Mouse (Mus musculus): ENCODE measurements around the gene Angel1. TPM values are rescaled to one million over a fixed set of nuclear protein-coding genes. Genes with fewer than 3 reads are reported as not detected.

Gene Angel1
- polyA plus RNA-seq, 1 experiment from 2014 or later, result 7.9 TPM

DNA sequence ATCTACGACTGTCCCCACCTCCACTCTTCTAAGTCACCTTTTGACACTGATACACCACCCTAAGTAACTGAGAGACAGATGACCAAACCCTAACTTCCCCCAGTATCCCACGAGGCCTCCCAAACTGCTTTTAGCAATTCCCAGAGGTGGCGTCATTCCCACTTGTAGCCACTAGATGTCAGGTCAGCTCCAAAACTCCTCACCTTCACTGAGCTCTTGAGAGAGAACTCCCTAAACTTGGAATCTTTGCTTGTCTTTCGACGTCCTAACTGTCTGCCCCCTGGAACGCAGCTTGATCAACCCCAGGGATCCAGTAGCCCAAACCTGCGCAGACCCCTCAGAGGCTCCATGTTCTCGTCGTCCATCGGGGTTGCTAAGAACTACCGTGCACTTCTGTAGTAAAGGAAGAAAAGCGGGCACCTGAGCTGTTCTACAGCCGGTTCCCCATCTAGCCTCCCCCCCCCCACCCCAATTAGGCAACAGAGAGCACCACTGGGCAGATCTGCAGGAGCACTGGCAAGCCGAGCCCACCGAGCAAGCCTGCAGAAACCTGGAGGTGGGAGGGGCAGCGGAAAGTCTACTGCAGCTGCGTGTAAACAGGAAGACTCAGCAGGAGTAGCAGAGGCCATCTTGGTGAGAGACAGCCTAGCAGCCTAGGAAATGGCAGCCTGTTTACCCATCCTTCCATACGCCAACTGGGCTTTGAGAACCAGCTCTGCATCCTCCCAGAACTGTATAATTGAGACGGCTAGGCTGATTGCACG, 41.8 kb upstream of the Angel1 start:
- H3K4me1 ChIP-seq (ENCODE audit: control insufficient read depth, insufficient read depth, low read length), result 0 out of 2 replicates have a peak, but pooled peaks cover 7% of the 10 kb centered on the region
- H3K4me3 ChIP-seq (ENCODE audit: low read depth, low read length), result no peak overlapping the region
- H3K36me3 ChIP-seq (ENCODE audit: control insufficient read depth, insufficient read depth, low read length), result no peaks in the 10 kb centered on the region
- H3K27me3 ChIP-seq (ENCODE audit: control insufficient read depth, insufficient read depth, low read length), result no peaks in the 10 kb centered on the region
- no peak for ATAC-seq (replicated peaks; ENCODE audit: insufficient number of reproducible peaks, low FRiP score, low TSS enrichment)
- 32% methylated on average over 20 of the region's 20 CpGs for WGBS (ENCODE audit: insufficient replicate concordance)
- no peak overlapping the region for H3K9ac ChIP-seq (ENCODE audit: low read depth, low read length)
- no peaks in the 10 kb centered on the region for H3K9me3 ChIP-seq (replicated peaks; ENCODE audit: control insufficient read depth, low read length)
- peak overlapping the region; percentile 17 for H3K4me2 ChIP-seq
- no peak overlapping the region for H3K27ac ChIP-seq (ENCODE audit: low read depth, low read length)

DNA sequence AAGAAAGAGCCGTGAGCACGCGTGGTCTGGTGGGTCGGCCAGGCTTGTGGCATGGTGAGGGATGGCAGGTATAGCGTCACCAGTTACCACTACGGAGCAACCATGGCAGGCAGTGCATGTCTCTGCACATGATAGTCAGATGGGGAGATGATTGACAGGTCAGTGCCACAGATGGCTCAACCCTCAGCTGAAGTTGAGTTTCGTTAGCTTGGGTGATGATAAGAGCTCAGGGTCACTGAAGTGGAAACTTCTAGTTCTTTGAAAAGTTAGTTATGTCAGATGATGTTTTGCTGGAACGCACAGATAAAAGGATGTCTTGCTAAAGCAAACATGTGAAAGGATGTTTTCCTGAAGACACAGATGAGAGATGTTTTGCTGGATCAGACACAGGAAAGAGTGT, 40.2 kb upstream of the Angel1 start:
- no peak overlapping the region for H3K4me3 ChIP-seq (ENCODE audit: low read depth, low read length)
- WGBS (ENCODE audit: insufficient replicate concordance), result 83% methylated on average over 8 of the region's 8 CpGs
- H3K4me1 ChIP-seq (ENCODE audit: control insufficient read depth, insufficient read depth, low read length), result 0 out of 2 replicates have a peak, but pooled peaks cover 7% of the 10 kb centered on the region
- no peaks in the 10 kb centered on the region for H3K27me3 ChIP-seq (ENCODE audit: control insufficient read depth, insufficient read depth, low read length)
- no peak overlapping the region for H3K9ac ChIP-seq (ENCODE audit: low read depth, low read length)
- H3K36me3 ChIP-seq (ENCODE audit: control insufficient read depth, insufficient read depth, low read length), result no peaks in the 10 kb centered on the region
- H3K9me3 ChIP-seq (replicated peaks; ENCODE audit: control insufficient read depth, low read length), result no peaks in the 10 kb centered on the region
- ATAC-seq (replicated peaks; ENCODE audit: insufficient number of reproducible peaks, low FRiP score, low TSS enrichment), result no peak
- no peak overlapping the region for H3K4me2 ChIP-seq
- no peak overlapping the region for H3K27ac ChIP-seq (ENCODE audit: low read depth, low read length)

DNA sequence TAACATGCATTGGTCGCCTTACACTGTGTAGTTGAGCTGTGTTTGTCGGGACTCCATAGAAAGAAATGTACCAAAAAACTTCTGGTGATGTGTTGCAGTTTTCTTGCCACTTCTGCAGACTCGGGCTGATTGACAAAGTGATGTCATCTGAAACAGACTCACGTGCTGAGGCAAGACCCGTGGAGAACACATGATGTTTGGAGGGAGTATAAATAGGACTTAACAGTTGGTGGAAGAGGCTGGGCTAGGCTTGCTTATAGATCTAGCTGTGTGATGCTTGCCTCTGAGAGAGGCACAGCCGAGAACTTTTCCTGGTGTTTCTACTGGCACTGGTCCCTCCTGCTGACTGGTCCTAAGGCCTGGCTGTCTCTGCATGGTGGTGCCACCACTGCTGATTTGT, 37.8 kb upstream of the Angel1 start:
- no peaks in the 10 kb centered on the region for H3K9me3 ChIP-seq (replicated peaks; ENCODE audit: control insufficient read depth, low read length)
- no peak for ATAC-seq (replicated peaks; ENCODE audit: insufficient number of reproducible peaks, low FRiP score, low TSS enrichment)
- H3K27me3 ChIP-seq (ENCODE audit: control insufficient read depth, insufficient read depth, low read length), result no peaks in the 10 kb centered on the region
- no peak overlapping the region for H3K4me3 ChIP-seq (ENCODE audit: low read depth, low read length)
- no peak overlapping the region for H3K9ac ChIP-seq (ENCODE audit: low read depth, low read length)
- H3K27ac ChIP-seq (ENCODE audit: low read depth, low read length), result no peak overlapping the region
- H3K4me1 ChIP-seq (ENCODE audit: control insufficient read depth, insufficient read depth, low read length), result no peaks in the 10 kb centered on the region
- H3K4me2 ChIP-seq, result no peak overlapping the region
- 64% methylated on average over 6 of the region's 6 CpGs for WGBS (ENCODE audit: insufficient replicate concordance)
- H3K36me3 ChIP-seq (ENCODE audit: control insufficient read depth, insufficient read depth, low read length), result no peaks in the 10 kb centered on the region

DNA sequence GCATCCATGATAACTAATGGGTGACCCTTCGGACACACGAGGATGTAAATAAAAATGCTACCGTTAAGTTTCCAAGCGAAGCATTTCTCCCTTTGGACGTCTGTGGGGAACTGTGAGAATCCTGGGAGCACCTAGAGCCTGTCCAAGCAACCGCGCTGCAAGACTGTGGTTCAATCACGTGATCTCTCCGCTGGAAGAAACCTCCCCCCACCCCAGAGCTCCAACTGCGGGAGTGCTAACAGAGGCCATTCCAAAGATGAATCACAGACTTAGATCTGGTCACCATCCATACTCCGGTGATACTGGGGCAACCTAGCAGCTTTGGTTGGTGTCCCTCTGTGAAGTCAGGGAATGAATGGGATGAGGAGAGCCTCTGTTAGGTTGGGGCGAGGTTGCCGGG, 34.8 kb upstream of the Angel1 start:
- H3K4me2 ChIP-seq, result no peak overlapping the region
- H3K4me3 ChIP-seq (ENCODE audit: low read depth, low read length), result no peak overlapping the region
- no peak overlapping the region for H3K9ac ChIP-seq (ENCODE audit: low read depth, low read length)
- 61% methylated on average over 13 of the region's 13 CpGs for WGBS (ENCODE audit: insufficient replicate concordance)
- ATAC-seq (replicated peaks; ENCODE audit: insufficient number of reproducible peaks, low FRiP score, low TSS enrichment), result no peak
- H3K27ac ChIP-seq (ENCODE audit: low read depth, low read length), result no peak overlapping the region
- no peaks in the 10 kb centered on the region for H3K27me3 ChIP-seq (ENCODE audit: control insufficient read depth, insufficient read depth, low read length)
- no peaks in the 10 kb centered on the region for H3K4me1 ChIP-seq (ENCODE audit: control insufficient read depth, insufficient read depth, low read length)
- no peaks in the 10 kb centered on the region for H3K36me3 ChIP-seq (ENCODE audit: control insufficient read depth, insufficient read depth, low read length)
- no peaks in the 10 kb centered on the region for H3K9me3 ChIP-seq (replicated peaks; ENCODE audit: control insufficient read depth, low read length)

DNA sequence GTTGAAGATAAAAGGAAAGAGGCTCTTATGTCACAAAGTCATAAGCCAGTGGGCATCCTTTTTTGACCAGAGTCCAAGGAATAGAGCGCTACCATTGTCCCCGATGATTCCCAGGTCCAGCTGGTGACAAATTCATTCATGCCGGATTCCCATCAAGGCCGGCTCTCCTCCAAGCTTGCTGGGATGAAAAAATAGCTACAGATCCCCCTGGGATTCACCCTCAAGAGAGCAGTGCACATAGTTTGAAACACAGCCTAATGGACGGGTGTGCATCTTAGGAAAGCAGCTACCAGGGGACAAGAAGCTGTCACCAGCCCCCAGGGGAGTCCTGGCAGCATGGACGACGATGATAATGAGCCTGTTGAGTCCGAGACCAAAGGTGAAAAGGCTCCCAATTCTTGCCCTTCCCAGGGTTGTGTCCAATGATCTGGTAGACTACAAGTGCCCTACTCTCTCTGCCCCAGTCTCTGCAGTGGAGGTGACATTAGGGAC, 8.1 kb upstream of the Angel1 start, which contains the start of gene Lrrc74a:
Gene Lrrc74a (plus strand): TSS at position 51 of the 492 bp plus-strand sequence.
- Histone ChIP-seq H3K4me2 (no peak within 1 kb of the TSS), H3K4me1 (ENCODE audit: control insufficient read depth, insufficient read depth, low read length) (no peaks in the 10 kb centered on the region), H3K4me3 (ENCODE audit: low read depth, low read length) (no peak within 1 kb of the TSS), H3K27ac (ENCODE audit: low read depth, low read length) (no peak within 1 kb of the TSS), H3K9ac (ENCODE audit: low read depth, low read length) (no peak within 1 kb of the TSS), H3K27me3 (ENCODE audit: control insufficient read depth, insufficient read depth, low read length) (no peaks in the 10 kb centered on the region), H3K36me3 (ENCODE audit: control insufficient read depth, insufficient read depth, low read length) (no peaks in the 10 kb centered on the region), H3K9me3 (replicated peaks; ENCODE audit: control insufficient read depth, low read length) (no peaks in the 10 kb centered on the region)
- WGBS (ENCODE audit: insufficient replicate concordance), result 82% methylated on average over 8 of the region's 8 CpGs
- no peak for ATAC-seq (replicated peaks; ENCODE audit: insufficient number of reproducible peaks, low FRiP score, low TSS enrichment)

DNA sequence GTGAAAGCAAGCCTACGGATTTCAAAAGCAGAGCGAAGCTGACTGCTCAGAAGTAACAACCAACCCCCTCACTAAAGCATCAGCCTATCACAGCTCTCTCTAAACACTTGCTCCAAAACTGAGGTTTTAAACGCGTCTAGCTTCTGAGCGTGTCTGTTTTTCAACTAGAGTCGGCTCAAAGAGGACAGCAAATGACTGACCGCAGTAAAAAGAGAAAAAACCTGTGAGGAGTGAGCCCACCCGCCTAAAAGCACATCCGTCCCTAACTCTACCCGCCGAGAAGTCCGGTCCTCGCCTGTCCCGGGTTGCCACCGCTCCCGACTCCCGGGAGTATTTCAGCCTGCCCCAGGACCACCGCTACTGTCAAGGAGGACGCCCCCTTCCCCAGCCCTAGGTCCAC, 554 bp downstream of the Angel1 start:
- Histone ChIP-seq H3K4me3 (ENCODE audit: low read depth, low read length) (peak overlapping the region; percentile 87), H3K9me3 (replicated peaks; ENCODE audit: control insufficient read depth, low read length) (no peaks in the 10 kb centered on the region), H3K36me3 (ENCODE audit: control insufficient read depth, insufficient read depth, low read length) (no peaks in the 10 kb centered on the region), H3K27me3 (ENCODE audit: control insufficient read depth, insufficient read depth, low read length) (no peaks in the 10 kb centered on the region), H3K9ac (ENCODE audit: low read depth, low read length) (peak overlapping the region; percentile 79), H3K4me2 (peak overlapping the region; percentile 97), H3K4me1 (ENCODE audit: control insufficient read depth, insufficient read depth, low read length) (peaks cover 22% of the 10 kb centered on the region), H3K27ac (ENCODE audit: low read depth, low read length) (peak overlapping the region; percentile 62; the same call in 1 of the 2 replicates)
- ATAC-seq (replicated peaks; ENCODE audit: insufficient number of reproducible peaks, low FRiP score, low TSS enrichment), result no peak
- under 1% methylated on average over 19 of the region's 19 CpGs for WGBS (ENCODE audit: insufficient replicate concordance)

DNA sequence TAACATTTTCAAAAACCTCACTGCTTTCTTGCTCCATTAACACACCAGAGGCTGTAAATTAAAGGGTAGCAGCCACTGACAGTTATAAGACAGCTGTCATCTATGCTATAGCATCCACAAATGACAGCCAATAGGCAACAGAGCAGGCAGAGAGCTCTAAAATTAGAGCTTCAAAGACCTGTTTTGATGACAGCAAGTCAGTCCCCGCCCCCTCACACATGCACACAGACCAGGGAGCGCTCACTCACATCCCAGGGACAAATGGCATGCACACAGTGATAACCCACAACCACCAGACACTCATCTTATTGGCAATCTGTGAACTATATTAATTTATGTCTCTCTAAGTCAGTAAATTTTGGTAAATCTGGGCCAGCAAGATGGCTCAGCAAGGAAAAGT, 2.0 kb downstream of the Angel1 start:
- no peak overlapping the region for H3K4me2 ChIP-seq

DNA sequence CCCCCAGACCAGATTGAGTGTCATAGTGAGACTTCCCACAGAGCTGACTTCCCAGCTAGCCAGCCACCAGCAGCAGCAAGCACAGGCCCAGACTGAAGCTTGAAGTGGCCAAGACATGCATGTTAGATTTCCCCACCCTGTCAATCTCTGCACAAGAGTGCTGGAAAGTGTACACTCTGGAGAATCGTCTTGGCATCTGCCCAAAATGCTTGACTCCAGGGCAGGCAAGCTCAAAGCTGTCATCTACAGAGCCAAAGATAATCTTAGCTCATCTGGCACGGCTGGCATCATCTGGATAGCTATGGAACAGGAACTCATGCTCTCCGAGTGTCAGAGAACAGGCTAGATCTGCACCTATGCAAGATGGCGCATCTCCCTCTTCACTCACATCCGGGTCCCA, 4.8 kb downstream of the Angel1 start:
- WGBS (ENCODE audit: insufficient replicate concordance), result 73% methylated on average over 5 of the region's 5 CpGs
- no peak overlapping the region for H3K4me2 ChIP-seq

More for the DNA sequence above, 2.0 kb downstream of the Angel1 start:
- no peak overlapping the region for H3K9ac ChIP-seq (ENCODE audit: low read depth, low read length)
- H3K36me3 ChIP-seq (ENCODE audit: control insufficient read depth, insufficient read depth, low read length), result no peaks in the 10 kb centered on the region
- peaks cover 22% of the 10 kb centered on the region for H3K4me1 ChIP-seq (ENCODE audit: control insufficient read depth, insufficient read depth, low read length)
- H3K9me3 ChIP-seq (replicated peaks; ENCODE audit: control insufficient read depth, low read length), result no peaks in the 10 kb centered on the region
- H3K27me3 ChIP-seq (ENCODE audit: control insufficient read depth, insufficient read depth, low read length), result no peaks in the 10 kb centered on the region
- H3K27ac ChIP-seq (ENCODE audit: low read depth, low read length), result no peak overlapping the region
- no peak for ATAC-seq (replicated peaks; ENCODE audit: insufficient number of reproducible peaks, low FRiP score, low TSS enrichment)
- H3K4me3 ChIP-seq (ENCODE audit: low read depth, low read length), result no peak overlapping the region
- WGBS (ENCODE audit: insufficient replicate concordance), result 48% methylated on average over 2 of the region's 2 CpGs

More for the DNA sequence above, 4.8 kb downstream of the Angel1 start:
- H3K9me3 ChIP-seq (replicated peaks; ENCODE audit: control insufficient read depth, low read length), result no peaks in the 10 kb centered on the region
- no peak overlapping the region for H3K9ac ChIP-seq (ENCODE audit: low read depth, low read length)
- H3K27ac ChIP-seq (ENCODE audit: low read depth, low read length), result no peak overlapping the region
- H3K4me1 ChIP-seq (ENCODE audit: control insufficient read depth, insufficient read depth, low read length), result peaks cover 22% of the 10 kb centered on the region
- H3K4me3 ChIP-seq (ENCODE audit: low read depth, low read length), result no peak overlapping the region
- H3K27me3 ChIP-seq (ENCODE audit: control insufficient read depth, insufficient read depth, low read length), result no peaks in the 10 kb centered on the region
- ATAC-seq (replicated peaks; ENCODE audit: insufficient number of reproducible peaks, low FRiP score, low TSS enrichment), result no peak
- H3K36me3 ChIP-seq (ENCODE audit: control insufficient read depth, insufficient read depth, low read length), result no peaks in the 10 kb centered on the region; the same call in 1 of the 2 replicates

All from heart, embryonic 11.5 days (tissue).